Mouse (Mus musculus): ENCODE data around the gene Dkkl1. TPM values are rescaled to one million over a fixed set of nuclear protein-coding genes. Genes with fewer than 3 reads are reported as not detected.

The Dkkl1 gene
- polyA plus RNA-seq, 1 experiment from 2014 or later: 10.5 TPM

GRCm38 (mm10) chr7:45215673-45216441 lies 3.9 kb upstream of the Dkkl1 start, which contains the start of gene Tead2:
Gene Tead2, plus strand, starts transcription at chr7:45215753.
- Histone ChIP-seq H3K4me2 (ENCODE audit: low read length) (peak within 1 kb of the TSS; percentile 71), H3K4me1 (ENCODE audit: control insufficient read depth, insufficient read depth, low read length) (peaks cover 14% of the 10 kb centered on the region), H3K27ac (ENCODE audit: low read length) (peak within 1 kb of the TSS; percentile 75), H3K4me3 (ENCODE audit: low read depth, low read length) (peak within 1 kb of the TSS; percentile 46), H3K9ac (ENCODE audit: low read depth, low read length) (peak within 1 kb of the TSS; percentile 70), H3K9me3 (replicated peaks; ENCODE audit: control insufficient read depth, low read length, poor library complexity, severe bottlenecking) (no peaks in the 10 kb centered on the region), H3K27me3 (ENCODE audit: control insufficient read depth, insufficient read depth, low read depth, low read length) (peaks cover 14% of the 10 kb centered on the region), H3K36me3 (ENCODE audit: control insufficient read depth, insufficient read depth, low read length) (no peaks in the 10 kb centered on the region)
- under 1% methylated on average over 54 of the region's 55 CpGs for WGBS
- ATAC-seq: peak; percentile 59; the same call in 1 of the 2 replicates

GRCm38 (mm10) chr7:45213708-45214107 lies 1.8 kb upstream of the Dkkl1 start:
- ATAC-seq: no peak
- H3K9ac ChIP-seq (ENCODE audit: low read depth, low read length): no peak overlapping the region
- no peak overlapping the region for H3K27ac ChIP-seq (ENCODE audit: low read length)
- 66% methylated on average over 5 of the region's 5 CpGs for WGBS
- no peak overlapping the region for H3K4me3 ChIP-seq (ENCODE audit: low read depth, low read length)
- no peaks in the 10 kb centered on the region for H3K9me3 ChIP-seq (replicated peaks; ENCODE audit: control insufficient read depth, low read length, poor library complexity, severe bottlenecking)
- H3K36me3 ChIP-seq (ENCODE audit: control insufficient read depth, insufficient read depth, low read length): no peaks in the 10 kb centered on the region
- H3K4me1 ChIP-seq (ENCODE audit: control insufficient read depth, insufficient read depth, low read length): peaks cover 14% of the 10 kb centered on the region
- no peak overlapping the region for H3K4me2 ChIP-seq (ENCODE audit: low read length)
- peaks cover 21% of the 10 kb centered on the region for H3K27me3 ChIP-seq (ENCODE audit: control insufficient read depth, insufficient read depth, low read depth, low read length)

- WGBS: 76% methylated on average over 7 of the region's 7 CpGs
- Histone ChIP-seq H3K27ac (ENCODE audit: low read length) (no peak overlapping the region), H3K4me1 (ENCODE audit: control insufficient read depth, insufficient read depth, low read length) (peaks cover 14% of the 10 kb centered on the region), H3K27me3 (ENCODE audit: control insufficient read depth, insufficient read depth, low read depth, low read length) (peaks cover 21% of the 10 kb centered on the region), H3K36me3 (ENCODE audit: control insufficient read depth, insufficient read depth, low read length) (no peaks in the 10 kb centered on the region), H3K9ac (ENCODE audit: low read depth, low read length) (no peak overlapping the region), H3K4me3 (ENCODE audit: low read depth, low read length) (no peak overlapping the region), H3K4me2 (ENCODE audit: low read length) (no peak overlapping the region), H3K9me3 (replicated peaks; ENCODE audit: control insufficient read depth, low read length, poor library complexity, severe bottlenecking) (no peaks in the 10 kb centered on the region)
- ATAC-seq: no peak
These were observed 409 bp upstream of the Dkkl1 start for GRCm38 (mm10) chr7:45212356-45212755.

- no peak for ATAC-seq
- peaks cover 21% of the 10 kb centered on the region for H3K27me3 ChIP-seq (ENCODE audit: control insufficient read depth, insufficient read depth, low read depth, low read length)
- H3K27ac ChIP-seq (ENCODE audit: low read length): no peak overlapping the region
- H3K9ac ChIP-seq (ENCODE audit: low read depth, low read length): no peak overlapping the region
- no peak overlapping the region for H3K4me3 ChIP-seq (ENCODE audit: low read depth, low read length)
- WGBS: 83% methylated on average over 10 of the region's 10 CpGs
- no peaks in the 10 kb centered on the region for H3K36me3 ChIP-seq (ENCODE audit: control insufficient read depth, insufficient read depth, low read length)
- no peak overlapping the region; the same call in 1 of the 2 replicates for H3K4me2 ChIP-seq (ENCODE audit: low read length)
- peaks cover 6% of the 10 kb centered on the region for H3K4me1 ChIP-seq (ENCODE audit: control insufficient read depth, insufficient read depth, low read length)
- H3K9me3 ChIP-seq (replicated peaks; ENCODE audit: control insufficient read depth, low read length, poor library complexity, severe bottlenecking): no peaks in the 10 kb centered on the region
These were observed 877 bp downstream of the Dkkl1 start for GRCm38 (mm10) chr7:45211070-45211469.

GRCm38 (mm10) chr7:45208260-45208659 lies 3.7 kb downstream of the Dkkl1 start:
- H3K9ac ChIP-seq (ENCODE audit: low read depth, low read length): no peak overlapping the region
- no peaks in the 10 kb centered on the region for H3K4me1 ChIP-seq (ENCODE audit: control insufficient read depth, insufficient read depth, low read length)
- no peak overlapping the region for H3K4me2 ChIP-seq (ENCODE audit: low read length)
- H3K27me3 ChIP-seq (ENCODE audit: control insufficient read depth, insufficient read depth, low read depth, low read length): peaks cover 21% of the 10 kb centered on the region
- no peaks in the 10 kb centered on the region for H3K36me3 ChIP-seq (ENCODE audit: control insufficient read depth, insufficient read depth, low read length)
- no peak for ATAC-seq
- H3K9me3 ChIP-seq (replicated peaks; ENCODE audit: control insufficient read depth, low read length, poor library complexity, severe bottlenecking): no peaks in the 10 kb centered on the region
- 82% methylated on average over 6 of the region's 6 CpGs for WGBS
- H3K4me3 ChIP-seq (ENCODE audit: low read depth, low read length): no peak overlapping the region
- no peak overlapping the region for H3K27ac ChIP-seq (ENCODE audit: low read length)

GRCm38 (mm10) chr7:45204380-45205143 lies 7.4 kb downstream of the Dkkl1 start, which contains the start of gene Ccdc155:
Gene Ccdc155, minus strand, starts transcription at chr7:45204892.
- Histone ChIP-seq H3K27ac (ENCODE audit: low read length) (peak within 1 kb of the TSS; percentile 68), H3K9me3 (replicated peaks; ENCODE audit: control insufficient read depth, low read length, poor library complexity, severe bottlenecking) (no peaks in the 10 kb centered on the region), H3K36me3 (ENCODE audit: control insufficient read depth, insufficient read depth, low read length) (no peaks in the 10 kb centered on the region), H3K9ac (ENCODE audit: low read depth, low read length) (peak within 1 kb of the TSS; percentile 39), H3K27me3 (ENCODE audit: control insufficient read depth, insufficient read depth, low read depth, low read length) (no peaks in the 10 kb centered on the region), H3K4me2 (ENCODE audit: low read length) (peak within 1 kb of the TSS; percentile 76), H3K4me3 (ENCODE audit: low read depth, low read length) (peak within 1 kb of the TSS; percentile 41), H3K4me1 (ENCODE audit: control insufficient read depth, insufficient read depth, low read length) (no peaks in the 10 kb centered on the region)
- whole genome bisulfite sequencing: 9% methylated on average over 44 of the region's 44 CpGs
- peak; percentile 97 for ATAC-seq

- Histone ChIP-seq H3K36me3 (ENCODE audit: control insufficient read depth, insufficient read depth, low read length) (no peaks in the 10 kb centered on the region), H3K27ac (ENCODE audit: low read length) (no peak overlapping the region), H3K27me3 (ENCODE audit: control insufficient read depth, insufficient read depth, low read depth, low read length) (no peaks in the 10 kb centered on the region), H3K4me1 (ENCODE audit: control insufficient read depth, insufficient read depth, low read length) (peaks cover 2% of the 10 kb centered on the region; the same call in 1 of the 2 replicates), H3K9me3 (replicated peaks; ENCODE audit: control insufficient read depth, low read length, poor library complexity, severe bottlenecking) (no peaks in the 10 kb centered on the region), H3K4me3 (ENCODE audit: low read depth, low read length) (no peak overlapping the region), H3K4me2 (ENCODE audit: low read length) (no peak overlapping the region), H3K9ac (ENCODE audit: low read depth, low read length) (no peak overlapping the region)
- WGBS: 62% methylated on average over 9 of the region's 10 CpGs
- no peak for ATAC-seq
These were observed 9.3 kb downstream of the Dkkl1 start for GRCm38 (mm10) chr7:45202654-45203053.

- Histone ChIP-seq H3K4me1 (ENCODE audit: control insufficient read depth, insufficient read depth, low read length) (peaks cover 2% of the 10 kb centered on the region; the same call in 1 of the 2 replicates), H3K4me3 (ENCODE audit: low read depth, low read length) (no peak overlapping the region), H3K4me2 (ENCODE audit: low read length) (no peak overlapping the region), H3K9ac (ENCODE audit: low read depth, low read length) (no peak overlapping the region), H3K27me3 (ENCODE audit: control insufficient read depth, insufficient read depth, low read depth, low read length) (no peaks in the 10 kb centered on the region), H3K9me3 (replicated peaks; ENCODE audit: control insufficient read depth, low read length, poor library complexity, severe bottlenecking) (no peaks in the 10 kb centered on the region), H3K36me3 (ENCODE audit: control insufficient read depth, insufficient read depth, low read length) (no peaks in the 10 kb centered on the region), H3K27ac (ENCODE audit: low read length) (no peak overlapping the region)
- ATAC-seq: no peak
- WGBS: 83% methylated on average over 11 of the region's 11 CpGs
These were observed 13.0 kb downstream of the Dkkl1 start for GRCm38 (mm10) chr7:45198961-45199360.

GRCm38 (mm10) chr7:45198435-45198834 lies 13.5 kb downstream of the Dkkl1 start:
- Histone ChIP-seq H3K27ac (ENCODE audit: low read length) (no peak overlapping the region), H3K4me1 (ENCODE audit: control insufficient read depth, insufficient read depth, low read length) (peaks cover 2% of the 10 kb centered on the region; the same call in 1 of the 2 replicates), H3K36me3 (ENCODE audit: control insufficient read depth, insufficient read depth, low read length) (no peaks in the 10 kb centered on the region), H3K27me3 (ENCODE audit: control insufficient read depth, insufficient read depth, low read depth, low read length) (no peaks in the 10 kb centered on the region), H3K9me3 (replicated peaks; ENCODE audit: control insufficient read depth, low read length, poor library complexity, severe bottlenecking) (no peaks in the 10 kb centered on the region), H3K9ac (ENCODE audit: low read depth, low read length) (peak overlapping the region; percentile 37), H3K4me2 (ENCODE audit: low read length) (no peak overlapping the region), H3K4me3 (ENCODE audit: low read depth, low read length) (no peak overlapping the region)
- peak; percentile 57 for ATAC-seq
- 10% methylated on average over 5 of the region's 5 CpGs for WGBS

Data from midbrain, embryonic 16.5 days (tissue).